Mouse (Mus musculus) urinary bladder, postnatal 10 days (tissue): ENCODE data around the gene Sdc1.

Source experiments
- DNase-seq: peaks from one replicate; pipeline ENCODE4 v3.0.0; 2022; ENCODE audit warnings: low spot score

Gene Sdc1

GRCm38 (mm10) chr12:8827014-8827715 lies 56.0 kb downstream of the Sdc1 start:
- no peak for DNase-seq

GRCm38 (mm10) chr12:8829032-8829660 lies 58.0 kb downstream of the Sdc1 start:
- no peak for DNase-seq

- no peak for DNase-seq
These were observed 58.5 kb downstream of the Sdc1 start for GRCm38 (mm10) chr12:8829661-8830040.

GRCm38 (mm10) chr12:8830967-8831635 lies 60.0 kb downstream of the Sdc1 start:
- DNase-seq: no peak

GRCm38 (mm10) chr12:8831710-8832109 lies 60.6 kb downstream of the Sdc1 start:
- DNase-seq: no peak

- no peak for DNase-seq
These were observed 69.7 kb downstream of the Sdc1 start for GRCm38 (mm10) chr12:8840782-8841325.

- no peak for DNase-seq
These were observed 71.6 kb downstream of the Sdc1 start for GRCm38 (mm10) chr12:8842725-8843124.
